Mouse (Mus musculus): ENCODE results near the gene Arxes2.

Arxes2 gene

GRCm38 (mm10) chrX:136032799-136033763 lies 39.5 kb downstream of the Arxes2 start, which contains the start of gene Arxes1:
Gene Arxes1, plus strand, starts transcription at chrX:136033367.
- DNase-seq (ENCODE audit: low spot score in 2 of 2), result peak in 1 of 2 experiments; percentile 28

GRCm38 (mm10) chrX:136043726-136044125 lies 50.1 kb downstream of the Arxes2 start:
- DNase-seq (ENCODE audit: low spot score in 2 of 2), result no peak

All from cerebellum, postnatal 4 days (tissue).